Mouse (Mus musculus): ENCODE measurements around the gene Maml1. TPM values are rescaled to one million over a fixed set of nuclear protein-coding genes. Genes with fewer than 3 reads are reported as not detected.

Gene Maml1
- total RNA-seq, 2 experiments from 2014 or later: 8.4 to 8.5 TPM

GRCm38 (mm10) chr11:50228772-50229171 lies 63.3 kb downstream of the Maml1 start:
- DNase-seq (ENCODE audit: extremely low spot score in 1 of 2, low spot score in 2 of 2): no peak
- intact Hi-C loops (cut with DNase I): no loop called here

GRCm38 (mm10) chr11:50227736-50228135 lies 64.4 kb downstream of the Maml1 start:
- no peak for DNase-seq (ENCODE audit: extremely low spot score in 1 of 2, low spot score in 2 of 2)
- intact Hi-C loops (cut with DNase I): no loop called here

DNA sequence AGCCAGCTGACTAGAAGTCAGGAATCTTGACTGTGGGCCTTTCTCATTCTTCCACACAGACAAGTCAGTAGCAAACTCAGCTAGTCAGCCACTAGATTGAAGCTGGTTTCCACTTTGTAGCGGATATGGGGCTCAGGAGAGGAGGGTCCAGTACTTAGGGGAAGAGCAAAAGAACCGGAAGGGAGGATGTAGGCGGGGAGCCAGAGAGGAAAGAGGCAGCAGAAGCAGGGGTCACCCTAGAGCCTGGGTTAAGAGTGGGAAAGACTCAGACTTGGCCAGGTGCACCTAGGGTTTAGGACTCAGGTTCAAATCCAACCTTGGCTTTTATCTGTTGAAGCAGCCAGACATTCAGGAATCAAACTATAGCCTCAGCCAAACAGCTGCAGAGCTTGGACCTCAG lies 64.9 kb downstream of the Maml1 start:
- peak in 1 of 2 experiments; percentile 43 for DNase-seq (ENCODE audit: extremely low spot score in 1 of 2, low spot score in 2 of 2)
- intact Hi-C loops (cut with DNase I): no loop called here

DNA sequence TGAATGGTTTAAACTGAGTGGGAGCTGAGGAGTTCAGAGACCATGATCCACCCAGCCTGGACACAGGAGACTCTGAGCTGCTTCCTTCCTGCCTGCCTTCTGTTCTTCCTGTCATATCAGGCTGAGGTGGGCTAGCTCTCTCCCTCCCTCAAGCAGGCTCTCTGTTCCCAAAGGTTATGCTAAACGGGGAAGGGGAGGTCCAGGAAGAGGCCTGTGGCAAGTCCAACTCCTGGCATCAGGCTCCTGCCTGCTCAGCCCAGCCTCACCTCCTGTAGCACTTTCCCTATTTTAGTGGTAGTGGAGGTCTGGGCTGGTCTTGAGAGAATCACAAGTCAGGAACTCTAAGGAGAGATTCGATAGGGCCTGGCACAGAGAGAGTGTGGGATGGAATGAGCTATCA lies 65.7 kb downstream of the Maml1 start:
- intact Hi-C loops (cut with DNase I): no loop called here
- peak in 1 of 2 experiments; percentile 18 for DNase-seq (ENCODE audit: extremely low spot score in 1 of 2, low spot score in 2 of 2)

DNA sequence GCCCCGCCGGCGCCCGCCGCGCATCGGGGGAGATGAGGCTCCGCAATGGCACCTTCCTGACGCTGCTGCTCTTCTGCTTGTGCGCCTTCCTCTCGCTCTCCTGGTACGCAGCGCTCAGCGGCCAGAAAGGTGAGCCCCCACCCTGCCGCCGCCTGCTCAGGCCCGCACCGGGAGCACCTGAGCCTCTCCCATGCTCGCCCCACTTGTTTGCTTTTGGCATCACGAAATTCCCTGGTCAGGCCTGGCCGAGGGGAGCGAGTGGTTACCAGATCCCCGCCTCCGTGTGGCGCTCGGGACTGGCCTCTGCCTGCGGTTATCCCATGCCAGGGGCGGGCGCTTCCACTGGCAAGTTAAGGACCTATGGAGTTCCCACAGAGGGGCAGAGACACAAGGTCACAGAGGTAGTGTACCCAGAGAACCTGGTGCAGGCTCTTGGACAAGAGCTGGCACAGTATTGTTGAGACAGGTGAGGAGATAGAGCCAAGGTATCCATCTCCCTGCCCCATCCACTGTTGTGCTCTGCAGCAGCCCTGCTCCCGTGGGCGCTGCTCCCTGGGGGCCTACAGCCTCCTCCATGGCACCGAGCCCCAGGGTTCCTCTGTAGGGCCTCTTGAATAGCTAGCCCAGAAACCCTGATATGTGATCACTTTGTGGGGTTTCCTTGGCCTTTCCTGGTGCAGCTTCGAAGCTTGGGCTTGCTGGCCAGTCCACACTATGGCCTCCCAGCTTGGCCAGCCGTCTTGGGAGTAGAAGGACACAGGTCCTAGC lies 66.3 kb downstream of the Maml1 start:
- DNase-seq (ENCODE audit: extremely low spot score in 1 of 2, low spot score in 2 of 2): peak in 1 of 2 experiments; percentile 65
- intact Hi-C loops (cut with DNase I): no loop called here

GRCm38 (mm10) chr11:50224671-50225530 lies 67.2 kb downstream of the Maml1 start:
- DNase-seq (ENCODE audit: extremely low spot score in 1 of 2, low spot score in 2 of 2): peak; percentile 69 to 92
- intact Hi-C loops (cut with DNase I): no loop called here

GRCm38 (mm10) chr11:50223783-50224662 lies 68.1 kb downstream of the Maml1 start:
- intact Hi-C loops (cut with DNase I): no loop called here

DNA sequence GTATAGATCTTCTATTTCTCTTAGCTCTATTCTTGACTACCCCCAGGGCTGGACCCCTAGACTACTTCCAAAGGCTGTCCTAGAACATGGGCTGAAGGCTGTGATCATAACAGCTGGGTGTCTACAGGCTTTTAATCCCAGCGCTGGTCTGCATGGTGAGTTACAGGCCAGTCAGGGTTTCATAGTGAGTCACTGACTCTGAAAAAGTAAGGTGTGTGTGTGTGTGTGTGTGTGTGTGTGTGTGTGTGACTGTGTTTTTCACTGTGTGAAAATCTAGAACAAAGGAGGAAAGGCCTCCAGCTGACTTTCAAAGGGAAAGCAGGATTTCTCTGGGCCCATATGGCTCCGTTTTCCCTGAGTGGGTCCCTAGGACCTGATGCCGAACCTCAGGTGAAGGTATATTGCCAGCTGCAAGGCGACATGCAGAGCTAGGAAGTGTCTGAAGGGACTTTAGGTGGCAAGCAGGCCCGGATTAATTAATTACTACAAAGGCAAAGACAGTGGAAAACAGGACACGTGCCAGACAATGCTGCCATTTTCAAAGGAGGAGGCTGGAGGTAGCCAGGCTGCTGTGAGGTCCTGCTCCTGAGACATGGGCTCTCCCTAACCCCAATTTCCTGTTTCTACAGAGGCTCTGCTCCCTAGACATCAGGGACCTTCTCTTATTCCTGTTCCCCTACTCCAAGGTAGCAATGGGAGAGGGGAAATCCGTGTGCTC lies 69.4 kb downstream of the Maml1 start:
- intact Hi-C loops (cut with DNase I): no loop called here
- DNase-seq (ENCODE audit: extremely low spot score in 1 of 2, low spot score in 2 of 2): no peak

More at GRCm38 (mm10) chr11:50223783-50224662, 68.1 kb downstream of the Maml1 start:
- peak in 1 of 2 experiments; percentile 21 for DNase-seq (ENCODE audit: extremely low spot score in 1 of 2, low spot score in 2 of 2)

DNA sequence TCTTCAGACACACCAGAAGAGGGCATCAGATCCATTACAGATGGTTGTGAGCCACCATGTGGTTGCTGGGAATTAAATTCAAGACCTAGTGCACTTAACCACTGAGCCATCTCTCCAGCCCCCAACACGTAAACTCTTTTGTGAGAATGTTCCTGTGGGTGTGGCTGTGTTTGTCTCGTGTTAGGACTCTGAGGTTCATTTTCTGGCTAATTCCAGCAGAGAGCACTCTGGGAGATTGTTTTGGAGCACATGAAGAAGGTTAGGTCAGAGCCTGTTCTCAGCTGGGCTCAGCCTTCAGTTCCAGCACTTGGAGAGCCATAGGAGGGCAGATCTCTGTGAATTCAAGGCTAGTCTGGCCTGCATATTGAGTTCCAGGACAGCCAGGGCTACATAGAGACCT lies 72.3 kb downstream of the Maml1 start:
- intact Hi-C loops (cut with DNase I): no loop called here

DNA sequence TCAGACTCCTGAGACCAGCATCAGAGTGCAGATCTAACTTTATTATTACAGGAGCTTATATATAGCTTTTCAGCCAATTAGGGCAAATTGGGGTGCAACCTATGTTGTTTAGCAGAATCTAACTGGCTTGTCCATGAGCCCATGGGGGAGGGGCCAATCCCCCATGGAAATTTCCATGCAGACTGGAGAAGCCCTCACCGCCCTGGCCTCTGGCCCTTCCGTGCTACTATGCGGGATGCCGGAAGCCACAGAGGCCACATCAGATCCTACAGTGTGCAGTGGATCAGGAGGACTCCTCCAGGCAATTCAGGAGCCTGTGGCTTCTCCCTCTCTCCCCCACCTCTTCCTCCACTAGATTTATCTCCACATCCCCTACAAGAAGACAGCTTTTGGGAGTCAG lies 74.3 kb downstream of the Maml1 start:
- peak in 1 of 2 experiments; percentile 82 for DNase-seq (ENCODE audit: extremely low spot score in 1 of 2, low spot score in 2 of 2)
- intact Hi-C loops (cut with DNase I): no loop called here

More for the DNA sequence above, 72.3 kb downstream of the Maml1 start:
- peak in 1 of 2 experiments; percentile 10 for DNase-seq (ENCODE audit: extremely low spot score in 1 of 2, low spot score in 2 of 2)

GRCm38 (mm10) chr11:50216724-50217366 lies 75.3 kb downstream of the Maml1 start:
- intact Hi-C loops (cut with DNase I): no loop called here
- DNase-seq (ENCODE audit: extremely low spot score in 1 of 2, low spot score in 2 of 2): peak in 1 of 2 experiments; percentile 11

DNA sequence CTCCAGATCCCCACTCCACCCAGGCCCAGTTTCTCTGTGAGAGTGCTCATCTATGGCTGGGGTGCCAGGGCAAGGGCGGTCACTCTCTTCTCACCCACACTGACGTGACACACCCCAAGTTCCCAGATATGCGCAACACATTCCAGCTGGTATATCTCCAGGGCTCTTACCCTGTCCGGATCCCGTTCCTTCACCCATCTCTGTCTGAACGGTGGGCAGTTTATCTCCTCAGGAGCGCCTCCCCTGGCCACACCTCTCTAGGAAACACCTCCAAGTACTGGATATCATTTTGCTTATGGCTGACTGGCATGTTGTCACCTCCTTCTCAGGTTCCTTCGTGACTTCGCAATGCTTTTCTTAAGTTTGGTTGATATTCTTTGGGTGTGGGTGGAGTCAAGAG lies 76.5 kb downstream of the Maml1 start:
- intact Hi-C loops (cut with DNase I): no loop called here
- no peak for DNase-seq (ENCODE audit: extremely low spot score in 1 of 2, low spot score in 2 of 2)

- intact Hi-C loops (cut with DNase I): no loop called here
- DNase-seq (ENCODE audit: extremely low spot score in 1 of 2, low spot score in 2 of 2): no peak
Observed at GRCm38 (mm10) chr11:50214631-50215030, 77.5 kb downstream of the Maml1 start.

- intact Hi-C loops (cut with DNase I): no loop called here
Observed at GRCm38 (mm10) chr11:50212848-50213758, 79.0 kb downstream of the Maml1 start.

DNA sequence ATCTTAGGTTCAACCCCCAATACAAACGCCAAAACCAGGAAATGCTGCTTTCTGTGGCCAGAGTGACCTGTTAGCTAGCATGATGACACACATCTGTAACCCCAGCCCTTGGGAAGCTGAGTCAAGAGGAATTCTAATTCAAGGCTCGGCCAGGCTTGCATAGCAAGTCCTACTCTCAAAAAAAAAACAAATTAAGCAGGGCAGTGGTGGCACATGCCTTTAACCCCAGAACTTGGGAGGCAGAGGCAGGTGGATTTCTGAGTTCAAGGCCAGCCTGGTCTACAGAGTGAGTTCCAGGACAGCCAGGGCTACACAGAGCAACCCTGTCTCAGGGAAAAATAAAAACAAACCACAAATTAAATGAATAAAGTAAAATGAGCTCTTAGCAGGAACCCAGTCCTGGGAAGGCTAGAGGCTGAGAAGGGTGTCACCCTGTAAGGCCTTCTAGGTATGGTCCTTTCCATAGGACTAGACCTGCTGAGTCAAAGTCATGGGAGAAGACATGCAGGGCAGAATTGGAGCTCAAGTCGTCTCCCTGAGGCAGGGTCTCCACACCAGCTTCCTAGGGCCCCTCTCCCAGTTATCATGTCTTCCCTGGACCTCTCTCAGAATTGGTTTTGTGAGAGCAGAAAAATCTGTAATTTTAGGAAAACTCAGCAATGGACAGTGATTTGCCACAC lies 79.9 kb downstream of the Maml1 start:
- intact Hi-C loops (cut with DNase I): no loop called here
- DNase-seq (ENCODE audit: extremely low spot score in 1 of 2, low spot score in 2 of 2): no peak

More at GRCm38 (mm10) chr11:50212848-50213758, 79.0 kb downstream of the Maml1 start:
- DNase-seq (ENCODE audit: extremely low spot score in 1 of 2, low spot score in 2 of 2): peak in 1 of 2 experiments; percentile 86

DNA sequence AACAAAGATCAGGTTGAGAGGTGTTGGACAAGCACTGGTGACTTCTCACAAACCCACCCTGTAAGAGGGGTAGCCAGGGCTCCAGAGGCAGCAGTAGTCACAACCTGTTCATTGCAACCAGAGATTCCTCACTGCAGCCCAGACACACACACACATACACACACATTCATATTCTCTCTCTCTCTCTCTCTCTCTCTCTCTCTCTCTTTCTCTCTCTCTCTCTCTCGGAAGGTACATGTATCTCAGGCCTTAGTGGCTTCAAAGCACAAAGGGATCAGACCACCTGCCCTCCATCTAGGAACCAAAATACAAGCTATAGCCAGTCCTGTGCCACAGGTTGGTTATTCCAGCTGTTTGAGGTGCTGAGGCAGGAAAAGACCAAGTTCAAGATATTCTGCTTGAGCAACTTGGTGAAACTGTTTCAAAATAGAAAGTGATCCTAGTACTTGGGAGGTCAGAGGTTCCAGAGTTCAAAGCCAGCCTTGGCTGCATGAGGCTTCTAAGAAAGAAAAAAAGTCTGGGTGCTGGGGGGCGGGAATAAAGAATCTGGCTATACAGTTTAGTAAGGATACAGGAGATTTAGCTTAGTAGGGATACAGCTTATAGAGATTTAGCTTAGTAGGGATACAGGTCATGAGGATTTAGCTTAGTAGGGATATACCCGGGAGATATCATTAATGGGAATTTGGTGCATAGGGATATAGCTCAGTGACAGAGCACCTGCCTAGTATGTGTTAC lies 80.6 kb downstream of the Maml1 start:
- intact Hi-C loops (cut with DNase I): no loop called here

More for the DNA sequence above, 80.6 kb downstream of the Maml1 start:
- no peak for DNase-seq (ENCODE audit: extremely low spot score in 1 of 2, low spot score in 2 of 2)

Data from left cerebral cortex, postnatal 10 days (tissue).